Mouse (Mus musculus) brain, embryonic 14.5 days (tissue): ENCODE measurements around the gene Kif28.

ENCODE experiments used
- CTCF ChIP-seq: fragments of 200-500 bp; IDR thresholded peaks from 2 replicates; pipeline ENCODE4 v1.5.1; 2012; ENCODE audit warnings: inconsistent platforms, mild to moderate bottlenecking, moderate library complexity, borderline replicate concordance; ENCODE audit not compliant: insufficient read depth, insufficient read length; ENCODE audit errors: extremely low read depth
- POLR2A ChIP-seq: fragments of 200-500 bp; IDR thresholded peaks from 2 replicates; pipeline ENCODE4 v1.6.1; 2012; ENCODE audit warnings: mild to moderate bottlenecking, inconsistent platforms, borderline replicate concordance; ENCODE audit not compliant: poor library complexity, insufficient read depth, insufficient read length, severe bottlenecking; ENCODE audit errors: extremely low read depth

- TF ChIP-seq POLR2A = no peak
- TF ChIP-seq CTCF = no peak
These were observed 7.9 kb upstream of the Kif28 start for GRCm38 (mm10) chr1:179753006-179753405.
